Mouse (Mus musculus) embryonic facial prominence, embryonic 10.5 days (tissue): ENCODE measurements at regions not wholly inside any gene's neighbourhood (a gene's known extent, or its start where the extent isn't known, plus 50 kb on each side); places are given as distances from the start of the nearest gene placed in this dataset.
A peak's percentile ranks its signal among the peaks of the same experiment; 100 is the strongest.

Source experiments
- DNase-seq: peaks from one replicate; pipeline ENCODE4 v3.0.0-alpha.2; 2017; ENCODE audit warnings: low spot score
- H3K27ac ChIP-seq: fragments of 300-500 bp; sonication (generic); replicated peaks from 2 replicates; pipeline ENCODE4 v1.5.1; 2016; ENCODE audit warnings: mild to moderate bottlenecking
- H3K27me3 ChIP-seq: fragments of 300-500 bp; sonication (generic); replicated peaks from 2 replicates; pipeline ENCODE4 v1.6.1; 2016; ENCODE audit warnings: low read depth, mild to moderate bottlenecking; ENCODE audit not compliant: poor library complexity, severe bottlenecking
- H3K36me3 ChIP-seq: fragments of 300-500 bp; sonication (generic); replicated peaks from 2 replicates; pipeline ENCODE4 v1.6.1; 2016; ENCODE audit warnings: mild to moderate bottlenecking, moderate library complexity
- H3K4me1 ChIP-seq: fragments of 300-500 bp; sonication (generic); 2 replicates; pipeline ENCODE4 v1.6.1; 2016
- H3K4me3 ChIP-seq: fragments of 300-500 bp; sonication (generic); 2 replicates; pipeline ENCODE4 v1.5.1; 2016; ENCODE audit warnings: mild to moderate bottlenecking, moderate library complexity
- H3K9me3 ChIP-seq: fragments of 300-500 bp; sonication (generic); 2 replicates; pipeline ENCODE4 v1.6.1; 2016; ENCODE audit warnings: mild to moderate bottlenecking
- WGBS: fragments of 180-500 bp; shearing (Covaris S2); methylation state at CpG from one replicate; pipeline ENCODE4 v1.1.7; 2016; 5-methylcytosine and 5-hydroxymethylcytosine counted together

GRCm38 (mm10) chr10:42072131-42072530, 53.9 kb upstream of the Armc2 start:
- Histone ChIP-seq H3K36me3 (no peaks in the 10 kb centered on the region), H3K4me3 (no peak overlapping the region), H3K27ac (peak overlapping the region; percentile 63), H3K27me3 (peaks cover 16% of the 10 kb centered on the region), H3K9me3 (no peaks in the 10 kb centered on the region), H3K4me1 (peaks cover 32% of the 10 kb centered on the region)
- 34% methylated on average over 3 of the region's 3 CpGs for whole genome bisulfite sequencing
- no peak for DNase-seq

DNA sequence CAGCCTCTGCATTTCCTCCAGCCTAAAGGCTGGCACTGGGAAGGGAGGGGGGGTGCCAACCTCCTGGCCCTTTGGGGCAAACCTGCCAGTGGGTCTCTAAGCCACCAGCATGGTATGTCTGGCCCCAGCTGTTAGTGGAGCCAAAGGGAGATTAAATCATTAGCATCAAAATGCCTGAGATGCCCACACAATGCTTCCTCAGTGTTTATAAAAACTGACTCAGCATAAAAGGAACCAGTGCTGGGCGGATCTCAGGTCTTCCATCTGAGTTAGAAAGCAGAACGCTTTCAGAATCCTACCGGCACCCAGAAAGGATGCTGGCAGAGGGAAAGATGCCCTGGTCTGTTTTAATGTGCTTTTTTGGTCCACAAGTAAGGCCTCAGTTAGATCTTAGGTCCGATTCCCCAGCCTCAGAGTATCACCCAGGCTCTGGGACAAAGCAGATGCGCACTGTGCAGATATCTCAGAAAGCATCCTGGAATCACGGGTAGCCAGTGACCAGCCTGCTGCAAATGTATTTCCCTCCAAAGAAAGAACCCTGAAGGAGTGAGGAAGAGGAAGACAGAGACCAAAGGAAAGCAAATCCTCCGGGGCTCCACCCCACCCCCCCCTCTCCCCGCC, 53.3 kb upstream of the Armc2 start:
- Histone ChIP-seq H3K36me3 (no peaks in the 10 kb centered on the region), H3K27me3 (peaks cover 16% of the 10 kb centered on the region), H3K9me3 (no peaks in the 10 kb centered on the region), H3K4me3 (no peak overlapping the region), H3K4me1 (peaks cover 32% of the 10 kb centered on the region), H3K27ac (peak overlapping the region; percentile 63)
- DNase-seq: no peak
- WGBS: 24% methylated on average over 8 of the region's 8 CpGs

GRCm38 (mm10) chr10:42070611-42071403, 52.6 kb upstream of the Armc2 start:
- Histone ChIP-seq H3K9me3 (no peaks in the 10 kb centered on the region), H3K4me1 (peaks cover 32% of the 10 kb centered on the region), H3K36me3 (no peaks in the 10 kb centered on the region), H3K27ac (peak overlapping the region; percentile 63; the same call in 1 of the 2 replicates), H3K27me3 (peaks cover 16% of the 10 kb centered on the region), H3K4me3 (no peak overlapping the region)
- peak; percentile 51 for DNase-seq
- 18% methylated on average over 10 of the region's 10 CpGs for WGBS

DNA sequence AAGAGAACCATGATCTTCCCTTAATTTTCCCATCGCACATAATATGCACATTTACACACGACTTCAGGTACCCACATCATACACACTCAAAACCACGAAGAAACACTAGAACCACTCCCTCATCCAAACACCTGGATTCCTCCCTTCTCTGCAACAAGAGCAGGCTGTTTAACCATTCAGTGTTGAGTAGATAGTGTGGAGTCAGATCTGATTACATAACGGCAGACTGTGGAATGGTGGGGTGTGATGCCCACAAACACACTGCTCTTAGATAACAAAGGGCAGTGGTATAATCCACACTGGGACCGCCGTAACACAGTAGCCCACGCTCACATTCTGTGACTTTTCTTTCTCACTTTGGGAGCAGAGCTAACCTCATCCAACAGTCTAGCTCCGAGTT, 51.5 kb upstream of the Armc2 start:
- 90% methylated on average over 8 of the region's 8 CpGs for WGBS
- Histone ChIP-seq H3K36me3 (no peaks in the 10 kb centered on the region), H3K27ac (no peak overlapping the region), H3K4me3 (no peak overlapping the region), H3K4me1 (peaks cover 32% of the 10 kb centered on the region), H3K27me3 (peaks cover 13% of the 10 kb centered on the region), H3K9me3 (no peaks in the 10 kb centered on the region)
- DNase-seq: no peak

DNA sequence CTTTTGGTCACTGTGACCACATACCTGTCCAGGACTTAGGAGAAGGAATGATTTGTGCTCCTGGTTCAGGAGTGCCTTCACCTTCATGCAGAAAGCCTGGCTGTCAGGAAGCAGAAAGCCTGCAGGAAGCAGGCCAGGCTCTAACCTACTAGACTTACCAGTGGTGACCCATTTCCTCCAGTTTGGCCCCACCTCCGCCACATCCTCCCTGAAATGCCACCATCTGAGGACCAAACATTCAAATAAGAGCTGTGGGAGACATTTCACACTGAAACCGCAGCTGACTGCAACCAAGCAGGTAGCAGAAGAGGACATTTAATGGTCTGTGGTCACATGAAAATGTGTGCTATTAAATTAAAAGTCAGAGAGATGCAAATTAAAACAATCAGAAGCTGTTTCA, 50.3 kb upstream of the Armc2 start:
- 88% methylated on average over 2 of the region's 2 CpGs for WGBS
- Histone ChIP-seq H3K9me3 (no peaks in the 10 kb centered on the region), H3K27ac (no peak overlapping the region), H3K4me3 (no peak overlapping the region), H3K4me1 (peaks cover 29% of the 10 kb centered on the region), H3K36me3 (no peaks in the 10 kb centered on the region), H3K27me3 (peaks cover 7% of the 10 kb centered on the region)
- DNase-seq: no peak
